Mouse (Mus musculus): ENCODE measurements around the gene Gm20547.

DNA sequence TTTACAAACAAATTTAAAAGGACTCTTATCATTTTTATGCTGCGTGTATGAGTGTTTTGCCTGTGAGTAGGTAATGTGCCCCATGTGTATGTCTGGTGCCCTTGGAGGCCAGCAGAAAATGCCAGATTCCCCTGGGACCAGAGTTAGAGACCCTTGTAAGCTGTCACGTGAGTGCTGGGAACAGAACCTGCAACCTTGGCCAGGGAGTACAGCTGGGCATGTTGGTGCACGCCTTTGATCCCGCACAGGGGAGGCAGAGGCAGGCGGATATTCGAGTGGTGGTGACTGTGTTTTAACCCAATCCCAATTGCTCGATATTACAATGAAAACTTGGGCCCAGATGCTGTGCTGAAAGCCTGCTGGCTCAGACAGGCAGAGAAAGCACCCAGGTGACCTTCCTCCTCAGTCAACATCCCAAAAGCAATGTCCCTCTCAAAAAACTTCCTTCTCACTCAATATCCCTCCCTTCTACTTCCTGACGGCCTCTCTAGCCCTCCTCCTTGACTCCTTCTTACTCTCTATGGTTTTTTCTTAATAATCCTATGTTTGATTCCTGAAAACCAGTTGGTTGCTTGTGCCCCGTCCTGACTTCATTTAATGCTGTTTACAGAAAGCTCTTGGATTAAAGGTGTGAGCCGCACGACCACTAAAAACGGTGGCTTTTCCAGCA, 8.4 kb upstream of the Gm20547 start:
- no peak for TF ChIP-seq CTCF (IDR thresholded peaks at IDR 0.05; ENCODE audit: low read depth, low read length)
- TF ChIP-seq GATA2 (IDR thresholded peaks at IDR 0.05; ENCODE audit: borderline replicate concordance, low read depth, low read length): no peak
- TF ChIP-seq GATA1 (IDR thresholded peaks at IDR 0.05; ENCODE audit: borderline replicate concordance, low read length): no peak
